Mouse (Mus musculus) small intestine, adult 2 months (tissue): ENCODE measurements around the gene Ntm.

ENCODE experiments used
- CTCF ChIP-seq: fragments of 200-500 bp; IDR thresholded peaks from 2 replicates; pipeline ENCODE4 v1.5.1; 2012; ENCODE audit warnings: low read depth, mild to moderate bottlenecking, control low read depth, inconsistent platforms, low read length, moderate library complexity, mixed read lengths; ENCODE audit not compliant: insufficient replicate concordance, insufficient read length; ENCODE audit errors: extremely low read depth
- POLR2A ChIP-seq: fragments of 200-500 bp; IDR thresholded peaks from 2 replicates; pipeline ENCODE4 v1.6.1; 2012; ENCODE audit warnings: low read depth, mild to moderate bottlenecking, control low read depth, inconsistent platforms, low read length, moderate library complexity

DNA sequence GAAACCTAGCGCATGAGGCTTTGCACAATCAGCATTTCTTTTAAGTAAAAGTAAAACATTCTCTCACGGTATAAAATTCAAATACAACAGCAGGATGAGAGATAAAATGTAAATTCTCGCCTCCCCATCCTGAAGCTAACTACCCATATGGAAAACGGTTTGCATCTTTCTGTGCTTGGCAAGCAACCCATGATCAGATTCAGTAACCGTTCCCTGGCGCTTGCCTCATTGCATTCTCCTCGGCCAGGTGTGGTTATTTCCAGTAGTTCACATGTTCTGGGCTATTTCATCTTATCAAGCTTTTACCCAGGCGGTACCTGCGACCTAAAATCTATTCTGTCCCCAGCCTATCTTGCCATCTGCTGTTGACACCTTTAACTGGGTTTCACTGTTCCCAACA is 174.1 kb downstream of the Ntm start:
- TF ChIP-seq CTCF (no peak), POLR2A (no peak)
